Mouse (Mus musculus): Measurements from ENCODE around the gene Pdk2. TPM values are rescaled to one million over a fixed set of nuclear protein-coding genes. Genes with fewer than 3 reads are reported as not detected.

The Pdk2 gene
- total RNA-seq, 2 experiments from 2014 or later = 118 to 121 TPM

DNA sequence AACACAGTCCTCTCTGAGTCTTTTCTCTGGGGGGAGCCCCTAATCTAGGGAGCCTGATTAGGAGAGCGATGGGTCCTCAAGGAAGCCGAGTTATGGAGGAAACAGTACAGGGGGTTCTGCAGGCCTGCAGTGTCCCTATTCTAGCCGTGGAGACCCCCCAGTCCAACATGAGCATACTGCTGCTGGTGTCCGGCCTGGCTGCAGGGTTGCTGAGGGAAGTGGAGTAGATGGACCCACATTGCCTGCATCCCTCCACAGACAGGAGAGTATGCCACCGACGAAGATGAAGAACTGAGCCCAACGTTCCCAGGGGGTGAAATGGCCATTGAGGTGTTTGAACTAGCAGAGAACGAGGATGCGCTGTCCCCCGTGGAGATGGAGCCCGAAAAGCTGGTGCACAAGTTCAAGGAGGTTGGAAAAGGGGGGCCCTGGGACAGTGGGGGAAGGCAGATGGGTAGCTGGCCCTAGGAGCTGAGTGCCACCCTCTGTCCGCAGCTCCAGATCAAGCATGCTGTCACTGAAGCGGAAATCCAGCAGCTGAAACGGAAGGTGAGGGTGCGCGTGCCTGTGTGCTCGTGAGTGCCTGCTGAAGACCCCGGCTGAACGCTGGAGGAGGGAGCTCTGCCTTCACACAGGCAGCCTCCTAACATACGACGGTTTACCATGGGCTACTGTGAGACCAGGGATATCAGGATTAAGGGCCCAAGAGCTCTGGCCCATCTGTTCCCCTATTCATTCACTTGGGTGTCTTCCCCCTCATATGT is 39.4 kb downstream of the Pdk2 start:
- no peak for DNase-seq

DNA sequence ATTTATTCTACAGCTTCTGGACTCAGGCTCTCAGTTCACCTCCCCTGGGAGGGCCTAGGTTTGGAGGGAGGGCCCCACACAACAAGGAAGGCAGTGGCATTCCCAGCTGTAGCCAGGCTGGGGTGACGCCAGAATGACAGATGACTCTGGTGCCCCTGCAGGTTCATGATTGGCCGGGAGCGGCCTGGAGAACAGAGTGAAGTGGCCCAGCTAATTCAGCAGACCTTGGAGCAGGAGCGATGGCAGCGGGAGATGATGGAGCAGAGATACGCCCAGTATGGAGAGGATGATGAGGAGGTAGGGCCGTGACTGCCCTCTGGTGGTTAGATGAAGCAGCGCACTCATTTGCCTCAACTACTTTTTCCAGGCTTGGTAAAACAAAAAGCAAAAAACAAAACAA is 40.1 kb downstream of the Pdk2 start:
- DNase-seq = peak; percentile 67 to 68

DNA sequence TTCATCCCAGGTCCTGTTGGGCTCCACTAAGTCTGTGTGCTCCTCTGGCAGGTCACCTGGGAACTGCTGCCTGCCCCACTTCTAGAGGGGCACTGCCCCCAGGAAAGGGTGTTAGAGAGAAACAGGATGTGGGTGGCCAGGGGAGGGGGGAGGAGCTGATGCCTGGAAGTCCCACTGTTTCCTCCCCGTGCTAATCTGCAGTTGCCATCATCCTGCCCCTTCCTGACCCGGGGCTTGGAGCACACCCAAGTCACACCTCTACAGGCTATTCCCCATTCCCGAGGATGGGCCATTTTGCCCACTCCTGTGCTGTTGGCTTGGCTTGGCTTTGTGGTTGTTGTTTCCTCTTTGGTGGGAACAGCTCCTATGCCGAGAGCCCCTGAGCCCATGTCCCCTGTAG is 40.6 kb downstream of the Pdk2 start:
- no peak for DNase-seq

DNA sequence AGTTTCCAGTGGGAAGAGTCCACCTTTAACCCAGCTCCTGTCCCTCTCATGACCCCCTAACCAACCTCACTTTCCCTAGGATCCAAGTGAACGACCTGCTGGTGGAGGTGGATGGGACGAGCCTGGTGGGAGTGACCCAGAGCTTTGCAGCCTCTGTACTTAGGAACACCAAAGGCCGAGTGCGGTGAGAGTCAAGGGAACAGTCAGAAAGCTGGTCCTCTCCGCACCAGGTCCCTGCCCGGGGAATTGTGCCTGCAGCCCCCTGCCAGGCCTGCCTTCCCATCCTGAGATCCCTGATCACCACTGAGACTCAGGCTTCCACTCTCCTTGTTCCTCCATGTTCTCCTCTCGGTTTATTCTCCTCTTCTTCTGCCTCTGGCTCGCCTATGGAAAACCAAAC is 41.0 kb downstream of the Pdk2 start:
- DNase-seq = no peak

DNA sequence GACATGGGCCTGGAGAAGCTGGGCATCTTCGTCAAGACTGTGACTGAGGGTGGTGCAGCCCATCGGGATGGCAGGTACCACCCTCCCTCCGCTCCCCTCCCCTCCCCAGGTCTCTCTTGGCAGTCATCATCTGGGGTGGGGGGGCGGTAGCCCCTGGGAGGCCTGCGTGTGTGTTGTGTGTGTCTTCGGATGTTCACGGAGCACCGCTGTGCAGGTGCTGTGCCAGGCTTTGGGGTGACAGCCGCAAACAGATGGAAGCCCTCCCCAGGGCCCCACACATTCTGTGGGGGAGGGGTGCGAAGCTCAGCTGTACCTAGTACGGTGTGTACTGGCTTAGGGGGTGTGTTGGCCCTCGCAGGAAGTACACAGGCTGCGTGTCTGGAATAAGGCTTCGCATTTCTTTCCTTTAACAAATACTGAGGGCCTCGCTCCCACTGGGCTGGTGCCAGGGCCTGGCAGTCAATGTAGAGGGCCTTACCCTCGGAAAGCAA is 43.1 kb downstream of the Pdk2 start:
- peak; percentile 75 to 82 for DNase-seq

DNA sequence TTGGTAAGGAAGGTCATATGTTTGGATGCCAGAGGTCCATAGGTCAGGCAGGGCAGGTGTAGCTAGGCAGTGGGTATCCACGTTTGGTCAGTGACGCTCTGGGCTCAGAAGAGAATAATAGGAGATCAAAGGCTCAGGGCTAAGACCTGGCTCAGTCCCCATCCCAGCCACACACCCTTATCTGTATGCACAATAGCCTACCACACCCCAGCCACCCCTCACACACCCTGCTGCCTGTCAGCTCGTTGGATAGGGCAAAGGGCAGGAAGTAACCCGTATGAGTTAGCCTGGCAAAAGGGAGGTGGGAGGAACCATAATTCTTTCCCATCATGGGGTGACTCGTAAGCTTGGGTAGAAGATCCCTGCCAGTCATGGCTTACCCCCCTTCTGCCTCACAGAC is 43.6 kb downstream of the Pdk2 start:
- no peak for DNase-seq

- no peak for DNase-seq
Observed at GRCm38 (mm10) chr11:94996984-94997383, 44.2 kb downstream of the Pdk2 start.

DNA sequence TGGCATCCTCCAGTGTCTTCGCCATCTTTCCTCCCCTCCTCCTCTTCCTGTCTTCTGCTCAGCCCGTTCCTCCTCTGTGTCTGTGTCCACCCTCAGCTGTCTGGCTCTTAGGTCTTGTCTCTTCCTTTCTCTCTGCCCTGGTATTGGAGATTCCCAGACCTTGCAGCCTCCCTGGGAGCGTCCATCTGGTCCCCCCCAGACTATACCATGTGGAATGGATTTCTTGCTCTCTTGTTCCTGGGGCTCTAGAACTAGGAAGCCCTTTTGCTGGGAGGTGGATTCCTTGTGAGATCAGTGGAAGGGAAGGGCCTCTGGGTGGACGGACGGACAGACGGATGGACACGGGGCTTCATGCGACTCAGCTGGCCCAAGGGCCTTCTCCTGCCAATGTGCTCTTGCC is 45.1 kb downstream of the Pdk2 start:
- no peak for DNase-seq

DNA sequence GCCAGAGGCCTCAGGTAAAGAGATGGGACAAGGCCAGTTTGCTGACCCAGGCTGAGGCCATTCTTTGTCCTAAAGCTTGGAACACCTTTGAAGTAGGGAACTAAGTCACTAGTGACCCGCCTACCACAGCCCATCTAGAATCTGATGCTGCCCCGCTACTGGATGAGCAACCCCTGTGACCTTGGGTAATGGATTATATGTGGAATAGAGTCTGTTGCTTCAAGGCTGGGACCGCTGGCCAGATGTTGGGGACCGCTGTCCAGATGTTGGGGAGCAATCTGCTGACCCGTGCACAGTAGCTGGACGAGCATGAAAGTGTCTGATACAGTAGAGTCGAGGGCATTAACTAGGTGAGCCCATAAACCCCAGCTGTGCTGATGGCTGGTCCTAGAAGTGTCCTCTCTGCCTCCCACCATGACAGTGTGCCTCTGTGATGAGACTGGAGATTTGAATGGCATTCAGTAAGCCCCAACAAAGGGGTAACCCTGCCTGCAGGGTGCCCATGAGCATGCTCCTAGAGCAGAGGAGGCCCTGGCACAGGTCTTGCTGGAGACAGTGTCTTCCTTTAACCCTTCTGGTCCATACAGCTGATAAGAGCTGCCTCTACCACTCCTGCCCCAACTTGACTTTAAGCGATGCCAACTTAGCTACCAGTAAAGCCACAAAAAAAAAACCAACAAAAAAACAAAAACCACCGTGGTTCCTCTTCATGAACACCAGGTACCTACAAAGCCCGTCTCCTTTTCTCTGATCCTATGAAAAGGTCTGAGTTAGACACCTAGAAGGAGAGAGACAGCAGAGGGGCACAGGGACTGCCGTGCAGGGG is 46.0 kb downstream of the Pdk2 start:
- DNase-seq = no peak

DNA sequence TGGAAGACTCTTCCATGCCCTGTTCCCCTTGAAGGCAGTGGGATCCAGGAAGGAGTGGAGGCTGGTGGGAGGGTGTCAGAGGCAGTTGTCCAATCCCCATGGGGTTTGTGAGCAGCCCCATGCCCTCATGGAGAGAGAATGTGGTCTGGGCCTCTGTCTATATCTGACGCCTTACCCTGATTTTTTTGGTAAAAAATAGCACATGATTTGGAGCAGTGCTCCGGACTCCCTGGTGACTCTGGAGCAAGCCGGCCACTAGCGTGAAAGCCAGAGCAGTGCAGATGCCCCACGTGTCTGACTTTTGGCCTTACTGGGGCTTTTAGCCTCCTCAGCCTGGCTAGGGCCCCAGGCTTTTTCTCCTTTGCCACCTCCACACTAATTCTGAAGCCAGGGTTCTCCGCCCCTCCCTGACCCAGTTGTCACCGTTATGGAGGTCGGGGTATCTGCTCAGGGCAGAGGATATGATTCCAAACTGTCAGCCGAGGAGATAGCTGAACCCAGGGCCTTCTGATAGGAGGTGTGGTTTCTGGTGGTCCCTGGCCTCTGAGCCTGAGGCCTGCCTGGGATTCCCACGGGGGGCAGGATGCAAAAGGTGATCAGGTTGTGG is 46.8 kb downstream of the Pdk2 start:
- DNase-seq = no peak

GRCm38 (mm10) chr11:94992754-94993606 is 48.2 kb downstream of the Pdk2 start:
- DNase-seq = no peak

DNA sequence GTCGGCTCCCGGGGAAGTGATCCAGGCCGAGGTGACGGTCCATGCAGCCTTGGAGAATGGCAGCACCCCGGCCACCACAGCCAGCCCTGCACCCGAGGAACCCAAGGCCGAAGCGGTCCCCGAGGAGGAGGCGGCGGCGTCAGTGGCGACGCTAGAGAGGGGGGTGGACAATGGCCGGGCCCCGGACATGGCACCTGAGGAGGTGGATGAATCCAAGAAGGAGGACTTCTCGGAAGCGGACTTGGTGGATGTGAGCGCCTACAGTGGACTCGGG is 48.7 kb downstream of the Pdk2 start:
- no peak for DNase-seq

- peak; percentile 44 to 60 for DNase-seq
Observed at GRCm38 (mm10) chr11:94991641-94992479, 49.3 kb downstream of the Pdk2 start.

- peak; percentile 94 to 95 for DNase-seq
Observed at GRCm38 (mm10) chr11:94990749-94991577, 50.2 kb downstream of the Pdk2 start, which contains the start of gene Ppp1r9b. TSS of gene Ppp1r9b (plus strand) at chr11:94991035.

- DNase-seq = no peak
Observed at GRCm38 (mm10) chr11:94990102-94990748, 50.9 kb downstream of the Pdk2 start.

GRCm38 (mm10) chr11:94989562-94990017 is 51.6 kb downstream of the Pdk2 start:
- peak; percentile 78 to 82 for DNase-seq

- peak in 1 of 2 experiments; percentile 49 for DNase-seq
Observed at GRCm38 (mm10) chr11:94988780-94989561, 52.2 kb downstream of the Pdk2 start.

- no peak for DNase-seq
Observed at GRCm38 (mm10) chr11:94987851-94988250, 53.3 kb downstream of the Pdk2 start.

GRCm38 (mm10) chr11:94987341-94987740 is 53.8 kb downstream of the Pdk2 start:
- DNase-seq = no peak

All from layer of hippocampus, postnatal 36 days (tissue).